Mouse (Mus musculus) yolk sac, embryonic 10.5 days (tissue): ENCODE results near the gene Mesp1.
"Not testable (repeated sequence)": the region's sequence is repeated elsewhere in the genome, so short reads cannot be mapped to it uniquely, and the experiment has no call there.

ENCODE experiments used
- DNase-seq: peaks from one replicate; pipeline ENCODE4 v3.0.0-alpha.2; 2017; ENCODE audit warnings: low spot score

The Mesp1 gene

GRCm38 (mm10) chr7:79792635-79793421 is 760 bp downstream of the Mesp1 start:
- no peak for DNase-seq

DNA sequence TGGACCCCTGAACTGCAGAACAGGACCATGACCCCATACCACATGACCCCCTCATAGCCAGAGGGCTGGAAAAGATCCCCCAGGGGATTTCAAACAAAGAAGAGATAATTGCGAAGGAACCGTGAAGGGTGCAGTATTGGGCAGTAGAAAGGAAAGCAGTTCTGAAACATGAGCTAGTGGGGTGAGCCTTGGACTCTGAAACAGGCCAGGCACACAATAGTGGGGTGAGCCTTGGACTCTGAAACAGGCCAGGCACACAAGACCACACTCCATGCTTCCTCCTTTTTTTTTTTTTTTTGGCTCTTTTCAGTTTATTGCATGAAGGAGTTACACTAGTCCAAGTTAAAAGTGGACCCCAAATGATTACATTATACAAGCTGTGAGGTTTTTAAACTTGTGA is 3.8 kb downstream of the Mesp1 start:
- DNase-seq, result not testable (repeated sequence)

GRCm38 (mm10) chr7:79786295-79786694 is 7.3 kb downstream of the Mesp1 start:
- DNase-seq, result no peak

DNA sequence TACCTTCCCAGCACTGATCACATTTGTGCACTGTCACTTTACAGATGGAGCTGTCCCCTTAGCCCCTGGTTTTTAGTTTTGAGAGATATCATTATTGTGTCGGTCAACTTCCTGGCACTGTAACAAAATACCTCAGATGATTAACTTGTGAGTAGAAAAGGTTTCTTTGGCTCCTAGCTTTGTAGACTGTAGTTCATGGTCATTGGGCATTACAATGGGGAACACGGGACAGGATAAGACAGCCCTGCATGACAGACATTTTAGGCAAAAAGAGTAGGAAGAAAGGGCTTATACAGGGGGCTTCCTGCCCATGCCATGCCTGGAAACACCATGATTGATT is 11.1 kb downstream of the Mesp1 start:
- no peak for DNase-seq

DNA sequence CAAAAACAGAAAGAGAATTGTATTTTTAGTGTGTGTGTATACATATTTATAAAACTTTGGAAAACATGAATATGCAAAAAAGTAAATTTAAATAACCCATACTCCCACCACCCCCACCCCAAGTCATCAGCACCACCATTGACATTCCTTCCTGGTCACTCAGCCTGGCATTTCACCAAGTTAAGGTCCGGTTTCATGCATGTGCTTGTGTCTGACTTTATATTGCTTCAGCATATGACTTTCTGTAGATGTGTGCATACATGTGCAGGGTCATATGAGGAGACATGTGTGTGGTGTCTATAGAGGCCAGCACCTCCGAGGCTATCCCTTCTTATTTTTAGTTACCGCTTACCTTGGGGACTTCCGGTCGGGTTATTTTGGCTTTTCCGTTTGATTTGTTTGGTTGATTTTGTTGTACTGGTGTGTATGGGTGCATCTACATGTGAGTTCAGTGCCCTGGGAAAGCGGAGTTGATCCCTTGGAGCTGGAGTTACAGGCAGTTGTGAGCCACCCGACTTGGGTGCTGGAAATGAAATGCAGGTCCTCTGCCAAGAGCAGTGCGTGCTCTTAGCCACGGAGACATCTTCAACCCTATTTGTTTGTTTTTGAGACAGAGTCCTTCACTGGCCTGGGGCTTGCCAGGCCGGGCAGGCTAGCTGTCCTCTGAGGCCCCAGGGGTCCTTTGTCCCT is 11.6 kb downstream of the Mesp1 start:
- DNase-seq, result no peak

- DNase-seq, result peak; percentile 60
These were observed 12.7 kb downstream of the Mesp1 start for GRCm38 (mm10) chr7:79780647-79781626.

DNA sequence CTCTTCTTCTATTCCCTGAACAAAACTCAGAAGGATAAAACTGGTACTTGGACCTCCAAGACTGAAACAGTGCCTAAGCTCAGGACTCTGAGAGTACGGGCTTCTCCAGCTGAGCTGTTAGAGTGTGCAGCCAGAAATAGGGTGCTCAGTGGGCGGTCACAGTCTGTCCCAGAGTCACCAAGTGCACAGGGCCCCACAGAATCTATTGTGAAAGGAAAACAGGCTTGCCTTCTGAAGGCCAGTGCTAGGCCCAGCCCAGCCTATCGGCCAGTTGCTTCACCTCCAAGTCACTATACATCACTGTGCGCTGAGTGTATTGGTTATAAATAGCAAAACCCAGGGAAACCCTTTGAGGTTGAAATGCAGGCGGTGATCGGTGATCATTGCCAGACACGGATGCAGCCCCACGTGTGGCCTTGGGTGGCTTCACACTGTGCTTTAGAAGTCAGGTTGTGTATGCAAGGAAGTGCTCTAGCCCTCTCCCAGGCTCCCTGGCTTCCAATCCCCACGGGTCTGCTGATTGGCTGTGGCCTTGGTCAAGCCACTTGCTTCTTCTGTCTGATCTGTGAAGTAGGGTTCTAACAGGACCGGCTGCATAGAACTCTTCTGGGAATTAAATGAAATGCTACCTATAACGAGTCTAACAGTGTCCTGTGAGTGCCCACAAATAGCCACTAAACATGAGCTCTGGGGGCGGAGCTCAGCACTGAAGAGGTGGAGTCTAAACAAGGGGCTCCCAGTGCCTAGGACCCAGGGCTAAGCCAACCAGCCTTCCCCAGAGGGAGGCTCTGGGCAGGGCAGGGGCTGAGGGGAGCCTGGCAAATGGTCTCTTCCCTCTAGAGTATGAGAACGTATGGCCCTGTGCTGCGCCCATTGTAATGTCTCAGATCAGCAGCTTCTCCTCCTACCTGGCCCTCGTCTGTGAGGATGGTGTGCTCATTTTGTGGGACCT is 21.8 kb downstream of the Mesp1 start:
- no peak for DNase-seq

DNA sequence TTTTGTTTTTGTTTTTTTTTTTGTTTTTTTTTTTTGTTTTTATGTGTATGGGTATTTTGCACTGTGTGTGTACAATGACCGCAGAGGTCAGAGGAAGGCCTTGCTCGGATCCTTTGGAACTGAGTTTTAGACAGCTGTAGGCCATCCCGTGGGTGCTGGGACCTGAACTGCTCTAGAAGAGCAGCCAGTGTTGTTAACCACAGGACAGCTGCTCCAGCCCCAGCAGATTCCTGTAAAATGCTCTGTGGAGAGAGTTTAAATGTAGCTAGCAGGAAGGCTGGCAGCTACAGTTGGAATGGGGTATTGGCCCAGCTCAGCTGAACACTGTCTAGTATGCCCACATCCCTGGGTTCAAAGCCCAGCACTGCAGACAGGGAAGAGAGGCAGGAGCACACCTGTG is 23.9 kb downstream of the Mesp1 start:
- DNase-seq, result no peak

DNA sequence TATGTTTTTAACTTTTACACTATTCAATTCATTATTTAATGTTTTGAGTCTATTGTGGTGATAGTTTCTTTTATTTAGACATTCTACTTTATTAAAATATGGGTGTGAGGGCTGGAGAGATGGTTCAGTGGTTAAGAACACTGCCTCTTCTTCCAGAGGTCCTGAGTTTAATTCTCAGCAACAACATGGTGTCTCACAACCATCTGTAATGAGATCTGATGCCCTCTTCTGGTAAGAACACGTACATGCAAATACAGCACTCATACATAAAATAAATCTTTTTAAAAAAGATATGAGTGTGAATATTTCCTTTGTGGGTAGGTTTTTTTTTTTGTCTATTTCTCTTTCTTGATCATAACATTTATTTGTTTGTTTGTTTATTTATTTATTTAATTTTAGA is 27.6 kb downstream of the Mesp1 start:
- no peak for DNase-seq

DNA sequence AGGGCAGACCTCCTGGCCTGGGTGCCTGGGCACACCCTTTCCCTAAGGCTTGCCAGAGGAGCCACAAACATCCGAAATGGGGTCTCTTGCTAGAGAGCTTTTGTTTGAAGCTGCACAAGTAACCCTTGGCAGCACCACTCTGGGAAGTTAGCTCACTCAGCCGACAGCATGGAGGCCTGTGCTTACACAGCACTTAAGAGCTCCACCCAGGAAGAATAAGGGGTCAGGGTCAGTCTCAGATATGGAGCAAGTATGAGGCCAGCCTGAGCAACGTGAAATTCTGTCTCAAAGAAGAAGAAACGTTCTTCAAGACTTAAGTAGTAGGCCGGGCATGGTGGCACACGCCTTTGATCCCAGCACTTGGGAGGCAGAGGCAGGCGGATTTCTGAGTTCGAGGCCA is 31.5 kb downstream of the Mesp1 start:
- no peak for DNase-seq

DNA sequence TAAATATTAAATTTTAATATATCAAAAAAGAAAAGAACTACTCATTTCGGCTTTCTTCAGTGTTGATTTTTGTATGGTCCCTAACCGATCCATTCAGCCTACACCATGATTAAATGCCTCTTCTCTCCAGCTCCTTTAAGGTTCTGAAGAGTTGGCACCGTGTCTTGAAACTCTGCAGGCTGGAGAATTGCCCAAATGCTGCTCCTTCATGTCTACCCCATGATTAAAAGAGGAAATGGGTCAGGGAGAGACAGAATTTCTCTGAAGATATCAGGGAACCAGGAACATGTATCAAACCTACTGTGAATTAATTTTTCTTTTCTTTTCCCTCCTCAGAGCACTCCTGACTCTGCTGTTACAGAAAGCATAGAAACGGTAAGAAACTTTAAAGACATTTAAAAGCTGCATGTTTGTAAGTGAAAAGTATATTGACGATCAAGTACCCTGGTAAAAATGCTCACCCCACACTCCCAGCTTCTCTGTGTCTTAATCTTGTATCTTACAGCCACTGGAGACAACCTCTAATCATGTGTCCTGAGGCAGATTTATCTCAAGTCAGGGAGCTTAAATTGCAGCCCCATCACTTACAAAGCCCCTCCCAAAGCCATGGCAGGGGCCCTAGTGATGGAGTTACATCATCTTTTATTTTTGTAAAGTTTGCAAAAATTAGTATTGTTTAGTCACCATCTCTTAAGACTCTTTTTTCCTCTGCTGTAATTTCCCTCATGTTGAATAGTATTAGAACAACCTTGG is 32.3 kb downstream of the Mesp1 start:
- DNase-seq, result no peak

DNA sequence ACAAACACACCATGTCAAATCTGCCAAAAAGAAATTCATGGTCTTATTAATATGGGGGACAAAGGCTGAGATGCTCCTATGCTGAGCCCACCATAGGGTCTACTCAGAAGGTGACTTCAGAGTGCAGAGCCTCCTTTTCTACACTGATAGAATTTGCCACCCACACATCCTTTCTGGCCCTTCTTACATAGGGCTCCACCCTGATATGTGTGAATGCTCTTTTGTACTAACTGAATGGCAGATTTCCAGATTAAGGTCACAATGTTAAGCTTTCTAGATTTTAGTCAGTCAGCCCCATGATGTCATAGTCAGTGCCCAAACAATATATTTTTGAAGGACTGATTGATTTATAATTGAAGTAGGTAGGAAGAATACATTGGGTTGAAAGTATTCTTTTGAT is 33.8 kb downstream of the Mesp1 start:
- no peak for DNase-seq

DNA sequence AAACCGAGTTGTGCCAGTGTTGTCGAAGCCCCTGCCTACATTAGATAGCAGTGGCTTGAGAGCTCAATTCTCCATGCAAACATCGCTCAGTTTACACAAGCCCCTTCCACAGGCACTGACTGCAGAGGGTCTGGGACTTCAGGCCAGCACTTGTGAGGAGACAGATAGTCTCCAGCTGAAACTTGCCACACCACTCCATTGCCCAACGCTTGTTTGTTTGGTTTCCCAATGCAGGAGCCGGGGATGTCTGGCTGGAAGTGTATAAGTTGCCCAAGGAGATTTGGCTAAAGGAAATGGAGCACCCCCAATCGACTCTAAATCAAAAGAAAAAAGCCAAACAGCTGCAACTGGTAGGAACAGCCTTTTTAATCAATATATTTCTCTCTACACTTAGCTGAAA is 35.4 kb downstream of the Mesp1 start:
- no peak for DNase-seq

DNA sequence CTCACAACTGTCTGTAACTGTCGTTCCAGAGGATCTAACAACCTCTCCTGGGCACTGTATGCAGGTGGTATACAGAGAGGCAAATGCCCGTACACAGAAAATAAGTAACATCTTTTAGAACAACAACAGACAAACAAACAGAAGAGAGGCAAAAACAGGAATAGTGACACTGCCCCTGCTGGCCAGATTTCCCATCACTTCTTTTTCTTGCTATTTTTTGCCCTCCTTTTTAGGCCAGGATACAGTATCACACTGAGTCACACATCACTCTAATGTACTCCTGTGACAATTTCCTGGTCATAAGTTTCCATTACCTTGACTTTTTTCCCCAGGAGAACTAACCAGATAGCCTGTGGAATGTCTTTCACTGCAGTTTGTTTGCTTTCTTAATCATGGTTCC is 37.3 kb downstream of the Mesp1 start:
- DNase-seq, result no peak

GRCm38 (mm10) chr7:79749511-79749910 is 44.1 kb downstream of the Mesp1 start:
- DNase-seq, result no peak

- no peak for DNase-seq
These were observed 45.9 kb downstream of the Mesp1 start for GRCm38 (mm10) chr7:79747659-79748058.

DNA sequence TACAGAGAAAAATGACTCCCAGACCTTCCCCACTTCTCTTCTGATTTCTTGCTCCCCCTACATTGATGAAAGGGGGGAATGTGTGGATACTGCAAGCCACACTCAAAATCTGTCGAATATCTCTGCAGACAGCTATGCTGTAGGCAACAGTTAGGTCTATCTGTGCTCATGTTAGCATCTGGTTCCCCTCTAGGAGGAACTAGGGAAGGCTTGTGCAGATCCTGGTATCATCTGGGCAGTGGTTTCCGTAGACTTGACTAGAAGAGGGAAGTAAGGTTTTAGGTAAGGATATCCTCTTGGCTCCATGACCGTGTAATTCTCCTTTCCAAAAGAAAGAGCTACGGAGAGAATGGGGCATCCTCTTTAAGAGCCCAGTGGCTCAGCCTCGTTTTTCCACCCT is 49.0 kb downstream of the Mesp1 start:
- DNase-seq, result no peak

- no peak for DNase-seq
These were observed 49.5 kb downstream of the Mesp1 start for GRCm38 (mm10) chr7:79744051-79744450.

DNA sequence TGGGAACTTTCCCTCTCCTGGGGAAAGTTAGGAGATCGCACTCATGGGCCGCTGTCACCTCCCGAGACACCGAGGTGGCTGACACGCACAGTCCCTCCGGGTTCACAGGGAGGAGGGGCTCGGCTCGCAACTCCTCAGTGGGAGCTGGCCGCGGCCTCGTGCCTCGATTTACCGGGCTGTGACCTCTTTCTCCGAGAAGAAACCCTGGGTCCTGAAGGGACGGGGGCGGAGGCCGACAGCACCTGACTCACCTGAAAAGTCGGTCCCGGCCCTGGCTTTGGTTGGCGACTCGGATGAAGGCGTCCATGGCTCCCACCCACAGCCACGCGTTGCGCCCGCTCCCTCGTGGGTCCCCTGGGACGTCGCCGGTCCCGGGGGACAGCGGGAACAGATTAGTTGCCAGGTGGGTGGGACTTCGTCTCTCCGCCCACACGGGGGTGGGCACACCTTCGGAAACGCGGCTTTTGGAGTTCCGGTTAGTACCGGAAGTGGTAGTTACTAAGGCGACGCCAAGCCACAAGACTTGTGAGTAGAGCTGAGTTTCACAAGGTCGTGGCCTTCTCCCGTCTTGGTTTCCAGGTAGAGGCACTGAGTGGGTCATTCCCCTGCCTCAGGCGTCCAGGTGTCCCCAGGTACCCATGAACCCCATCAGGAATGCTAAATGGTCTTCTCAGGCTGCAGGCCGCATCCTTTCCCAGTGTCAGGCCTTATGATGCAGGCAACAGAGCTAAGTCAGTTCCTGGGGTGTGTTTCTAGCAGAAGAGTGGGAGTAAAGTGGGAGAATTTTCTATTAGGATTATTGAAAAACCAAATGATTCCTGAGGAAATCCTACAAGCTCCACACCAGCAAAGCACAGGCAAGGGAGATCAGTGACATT is 50.7 kb downstream of the Mesp1 start, which contains the start of the genes Pex11a and Wdr93:
Pex11a (minus strand) TSS at position 473 of the 878 bp plus-strand sequence.
Wdr93 (plus strand) TSS at position 505 of the 878 bp plus-strand sequence.
- DNase-seq, result peak; percentile 82

- no peak for DNase-seq
These were observed 51.3 kb downstream of the Mesp1 start for GRCm38 (mm10) chr7:79742277-79742658.
